Comparison of ENCODE assay signal across 21 mouse cellular contexts in the genomic region with DNA sequence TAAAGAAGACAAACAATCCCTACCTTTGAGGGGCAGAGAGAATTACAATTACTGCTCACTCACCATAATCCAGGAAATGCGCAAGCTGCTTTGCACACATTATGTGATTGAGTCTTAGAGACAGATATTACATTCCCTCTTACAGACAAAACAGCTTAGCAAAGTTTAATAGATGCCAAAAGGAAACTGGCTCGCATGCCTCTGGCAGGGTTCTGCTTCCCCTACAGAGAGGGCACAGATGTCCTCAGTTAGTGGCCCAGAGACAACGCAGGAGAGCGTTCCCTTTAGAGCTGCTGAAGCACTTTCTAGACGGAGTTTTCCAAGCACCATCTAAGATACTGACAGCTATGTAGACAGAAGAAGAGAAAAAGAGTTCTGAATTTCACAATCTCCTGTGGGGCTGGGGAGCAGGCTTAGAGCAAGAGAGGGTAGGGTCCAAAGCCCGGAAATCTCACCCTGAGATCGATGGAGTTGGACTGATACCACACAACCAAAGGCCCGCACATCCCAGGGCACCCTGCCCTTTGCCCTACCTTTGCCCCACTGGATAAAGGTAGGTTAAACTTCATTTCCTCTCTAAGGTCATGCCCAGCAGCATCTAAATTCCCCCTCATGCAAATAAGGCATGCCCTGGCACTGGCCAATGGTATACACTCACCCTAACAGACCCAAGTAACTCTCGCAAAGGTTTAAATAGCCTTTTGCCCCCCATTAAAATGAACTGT. TPM values are rescaled to one million over a fixed set of nuclear protein-coding genes. Genes with fewer than 3 reads are reported as not detected.
DNase-seq lines count a peak whose midpoint lies in the region; ATAC-seq and TF ChIP-seq lines count a peak whose summit lies in the region.
"Had no signal": no experiment of that assay in that cellular context is flagged by ENCODE, and none has a peak within 500 bp of the region (broad histone marks: within the 10 kb centered on the region; RNA-seq: fewer than 3 reads in every experiment).

No protein-coding gene starts in this region.

- H3K4me1 ChIP-seq in liver, embryonic 12.5 days: peaks cover 14% of the 10 kb centered on the region
- H3K4me1 ChIP-seq in embryonic facial prominence, embryonic 14.5 days (ENCODE audit: control insufficient read depth, insufficient read depth, low read length): peaks cover 22% of the 10 kb centered on the region
- peaks cover 14% of the 10 kb centered on the region for H3K4me1 ChIP-seq in liver, postnatal 0 days (ENCODE audit: insufficient read depth)
- H3K4me1 ChIP-seq in lung, adult 2 months (ENCODE audit: control insufficient read depth, insufficient read depth, low read length): no peaks in the 10 kb centered on the region

- no peak overlapping the region for H3K4me2 ChIP-seq in liver, embryonic 12.5 days
- H3K4me2 ChIP-seq in embryonic facial prominence, embryonic 14.5 days (ENCODE audit: low read depth, low read length): no peak overlapping the region
- H3K4me2 ChIP-seq in liver, postnatal 0 days (ENCODE audit: low read depth, low read length): no peak overlapping the region
- H3K4me2 ChIP-seq: forebrain, embryonic 15.5 days; hindbrain, embryonic 14.5 days had no signal

- intact Hi-C loops in left cerebral cortex, postnatal 4 days (cut with DNase I): no loop called here

- H3K9ac ChIP-seq in liver, embryonic 12.5 days: no peak overlapping the region
- H3K9ac ChIP-seq in embryonic facial prominence, embryonic 14.5 days (ENCODE audit: low read depth, low read length): no peak overlapping the region
- H3K9ac ChIP-seq in liver, postnatal 0 days (replicated peaks): no peak overlapping the region
- H3K9ac ChIP-seq: forebrain, embryonic 15.5 days; hindbrain, embryonic 14.5 days had no signal

- no peak for TF ChIP-seq POLR2A in lung, adult 2 months (IDR thresholded peaks at IDR 0.05; ENCODE audit: borderline replicate concordance, extremely low read depth, low read depth, low read length)

- peak; percentile 84 for TF ChIP-seq EP300 in liver, postnatal 0 days (IDR thresholded peaks at IDR 0.05; ENCODE audit: low read depth)

- peak overlapping the region; percentile 58; the same call in 1 of the 2 replicates for H3K27ac ChIP-seq in liver, embryonic 12.5 days
- peak overlapping the region; percentile 41 for H3K27ac ChIP-seq in embryonic facial prominence, embryonic 14.5 days (replicated peaks; ENCODE audit: low read depth, low read length)
- peak overlapping the region; percentile 96 for H3K27ac ChIP-seq in liver, postnatal 0 days (ENCODE audit: low read depth)
- H3K27ac ChIP-seq: forebrain, embryonic 15.5 days; gastrocnemius, adult 2 months; hindbrain, embryonic 14.5 days; left cerebral cortex, adult 2 months; macrophage had no signal

- H3K27me3 ChIP-seq in liver, embryonic 12.5 days (replicated peaks): no peaks in the 10 kb centered on the region
- no peaks in the 10 kb centered on the region for H3K27me3 ChIP-seq in embryonic facial prominence, embryonic 14.5 days (replicated peaks; ENCODE audit: control insufficient read depth, insufficient read depth, low read length)
- no peaks in the 10 kb centered on the region for H3K27me3 ChIP-seq in liver, postnatal 0 days (ENCODE audit: insufficient read depth, low read length)
- H3K27me3 ChIP-seq: forebrain, embryonic 15.5 days had no signal

- H3K36me3 ChIP-seq in liver, embryonic 12.5 days: peaks cover 60% of the 10 kb centered on the region
- H3K36me3 ChIP-seq in embryonic facial prominence, embryonic 14.5 days (ENCODE audit: control insufficient read depth, insufficient read depth, low read length): peaks cover 14% of the 10 kb centered on the region
- peaks cover 18% of the 10 kb centered on the region; the same call in 1 of the 2 replicates for H3K36me3 ChIP-seq in liver, postnatal 0 days (replicated peaks; ENCODE audit: insufficient read depth, low read length)

- ATAC-seq in liver, embryonic 12.5 days: peak; percentile 77
- peak; percentile 44; the same call in 1 of the 2 replicates for ATAC-seq in embryonic facial prominence, embryonic 14.5 days (ENCODE audit: low read depth)
- ATAC-seq in liver, postnatal 0 days: peak; percentile 98
- ATAC-seq: CD4-positive, CD25-positive, alpha-beta regulatory T cell, adult 4 months; forebrain, embryonic 15.5 days; midbrain, embryonic 16.5 days had no signal

- no peak overlapping the region for H3K4me3 ChIP-seq in liver, embryonic 12.5 days
- no peak overlapping the region for H3K4me3 ChIP-seq in embryonic facial prominence, embryonic 14.5 days (ENCODE audit: low read depth, low read length)
- no peak overlapping the region for H3K4me3 ChIP-seq in liver, postnatal 0 days (ENCODE audit: low read depth, low read length)
- no peak overlapping the region for H3K4me3 ChIP-seq in lung, adult 2 months (replicated peaks; ENCODE audit: extremely low read depth, low read depth, low read length)
- H3K4me3 ChIP-seq: forebrain, embryonic 15.5 days; gastrocnemius, adult 2 months; left cerebral cortex, adult 2 months had no signal

- no peaks in the 10 kb centered on the region for H3K9me3 ChIP-seq in liver, embryonic 12.5 days (replicated peaks)
- no peaks in the 10 kb centered on the region for H3K9me3 ChIP-seq in embryonic facial prominence, embryonic 14.5 days (ENCODE audit: control insufficient read depth, low read length)
- H3K9me3 ChIP-seq in liver, postnatal 0 days (ENCODE audit: low read length): no peaks in the 10 kb centered on the region
- H3K9me3 ChIP-seq: forebrain, embryonic 15.5 days had no signal

- TF ChIP-seq CTCF in liver, postnatal 0 days (IDR thresholded peaks at IDR 0.05; ENCODE audit: low read depth): no peak
- no peak for TF ChIP-seq CTCF in lung, adult 2 months (IDR thresholded peaks at IDR 0.05; ENCODE audit: insufficient read depth, low read length)

- 87% methylated on average over 9 of the region's 9 CpGs for WGBS in liver, embryonic 12.5 days (ENCODE audit: insufficient replicate concordance)
- WGBS in embryonic facial prominence, embryonic 14.5 days: 43% methylated on average over 9 of the region's 9 CpGs
- 71% methylated on average over 9 of the region's 9 CpGs for WGBS in liver, postnatal 0 days (ENCODE audit: insufficient replicate concordance)
- 83% methylated on average over 9 of the region's 9 CpGs for WGBS in lung, adult 2 months

- no peak for DNase-seq in liver
- peak; percentile 42 for DNase-seq in cerebellum, adult 9-11 months
- DNase-seq in embryonic facial prominence, embryonic 14.5 days (ENCODE audit: low spot score): peak; percentile 63
- DNase-seq in liver, postnatal 0 days: peak; percentile 74
- no peak for DNase-seq in gastrocnemius, postnatal 10 days
- no peak for DNase-seq in left cerebral cortex, postnatal 4 days
- no peak for DNase-seq in lung, adult 2 months
- DNase-seq: adrenal gland, postnatal 10 days; gastrocnemius, adult 2 months; kidney, adult 8-10 months; thymus, postnatal 4 days had no signal

RNA-seq across cellular contexts. Expression of a gene that starts 52.4 kb away (rescaled TPM):
- polyA plus RNA-seq in liver, embryonic 12.5 days (2016; fragmentation: Nextera tagmentation; extraction: Ambion mirVana): 64.9 and 68.2 TPM in 2 replicates
- polyA plus RNA-seq in embryonic facial prominence, embryonic 14.5 days (2014; fragmentation: Nextera tagmentation; extraction: Ambion mirVana): 37.8 and 43.2 TPM in 2 replicates
- polyA plus RNA-seq in liver, postnatal 0 days (2015; fragmentation: Nextera tagmentation; extraction: Ambion mirVana): 29.2 and 33.9 TPM in 2 replicates
- total RNA-seq in gastrocnemius, postnatal 10 days (2021): 10 to 100 TPM; 56.0 to 62.7 TPM
- total RNA-seq in left cerebral cortex, postnatal 4 days (2021): 10 to 100 TPM; 64.8 to 67.7 TPM
- polyA plus RNA-seq in lung, adult 2 months (2012; rRNA removed): 5.3 and 7.0 TPM in 2 replicates

RNA-seq across cellular contexts. Expression of a gene that starts 55.4 kb away (rescaled TPM):
- polyA plus RNA-seq in liver, embryonic 12.5 days (2016; fragmentation: Nextera tagmentation; extraction: Ambion mirVana): 0.14 and 0.26 TPM in 2 replicates
- 1.4 and 1.6 TPM in 2 replicates for polyA plus RNA-seq in embryonic facial prominence, embryonic 14.5 days (2014; fragmentation: Nextera tagmentation; extraction: Ambion mirVana)
- 9.3 and 12.7 TPM in 2 replicates for polyA plus RNA-seq in liver, postnatal 0 days (2015; fragmentation: Nextera tagmentation; extraction: Ambion mirVana)
- total RNA-seq in gastrocnemius, postnatal 10 days (2021): not detected
- total RNA-seq in left cerebral cortex, postnatal 4 days (2021): under 1 TPM in 1 of 2 experiments, not detected in 1; 0.40 TPM
- polyA plus RNA-seq in lung, adult 2 months (2012; rRNA removed): 0.33 and 0.45 TPM in 2 replicates
- total RNA-seq: gastrocnemius, adult 2 months; heart, adult 8-10 months; left cerebral cortex, adult 2 months; MEL had no signal
- polyA plus RNA-seq: CD4-positive, CD25-positive, alpha-beta regulatory T cell, adult 4 months; heart, postnatal 0 days; macrophage had no signal

Comparison
In these comparisons a context has a peak if more than half of its experiments do, and no peak if none do; other contexts are left out.
1. DNase-seq: peak in cerebellum, adult 9-11 months (single experiment), embryonic facial prominence, embryonic 14.5 days (single experiment) and liver, postnatal 0 days (single experiment); none in liver (single experiment), gastrocnemius, postnatal 10 days (single experiment), left cerebral cortex, postnatal 4 days (single experiment) and lung, adult 2 months (single experiment).
2. ATAC-seq: peak in every context shown above with its lines; median percentile 98 in liver, postnatal 0 days; 77 in liver, embryonic 12.5 days; 44 in embryonic facial prominence, embryonic 14.5 days.
3. H3K27ac ChIP-seq: peak in every context shown above with its lines; median percentile 96 in liver, postnatal 0 days; 58 in liver, embryonic 12.5 days; 41 in embryonic facial prominence, embryonic 14.5 days.